Mouse (Mus musculus): ENCODE measurements around the gene Ddx28. TPM values are rescaled to one million over a fixed set of nuclear protein-coding genes. Genes with fewer than 3 reads are reported as not detected.

The Ddx28 gene
- polyA plus RNA-seq, 1 experiment from 2014 or later = 17.2 TPM

GRCm38 (mm10) chr8:106047854-106048630, 36.4 kb upstream of the Ddx28 start:
- Histone ChIP-seq H3K27ac (replicated peaks) (no peak overlapping the region), H3K36me3 (peaks cover 35% of the 10 kb centered on the region), H3K4me1 (no peaks in the 10 kb centered on the region), H3K4me2 (replicated peaks) (no peak overlapping the region), H3K9ac (no peak overlapping the region), H3K27me3 (no peaks in the 10 kb centered on the region), H3K4me3 (replicated peaks) (no peak overlapping the region), H3K9me3 (replicated peaks) (no peaks in the 10 kb centered on the region)
- 83% methylated on average over 5 of the region's 5 CpGs for WGBS
- ATAC-seq (ENCODE audit: insufficient number of reproducible peaks, low FRiP score, low TSS enrichment, low read depth) = no peak

- H3K9me3 ChIP-seq (replicated peaks) = no peaks in the 10 kb centered on the region
- H3K4me2 ChIP-seq (replicated peaks) = no peak overlapping the region
- WGBS = 88% methylated on average over 11 of the region's 11 CpGs
These were observed 35.3 kb upstream of the Ddx28 start for GRCm38 (mm10) chr8:106046872-106047559.

GRCm38 (mm10) chr8:106044151-106044550, 32.5 kb upstream of the Ddx28 start:
- H3K4me2 ChIP-seq (replicated peaks) = no peak overlapping the region
- H3K9me3 ChIP-seq (replicated peaks) = no peaks in the 10 kb centered on the region
- H3K4me1 ChIP-seq = no peaks in the 10 kb centered on the region
- peaks cover 22% of the 10 kb centered on the region for H3K36me3 ChIP-seq
- no peak overlapping the region for H3K9ac ChIP-seq
- H3K27ac ChIP-seq (replicated peaks) = no peak overlapping the region
- ATAC-seq (ENCODE audit: insufficient number of reproducible peaks, low FRiP score, low TSS enrichment, low read depth) = peak; percentile 83
- WGBS = 81% methylated on average over 3 of the region's 3 CpGs
- no peaks in the 10 kb centered on the region for H3K27me3 ChIP-seq
- H3K4me3 ChIP-seq (replicated peaks) = no peak overlapping the region

More at GRCm38 (mm10) chr8:106046872-106047559, 35.3 kb upstream of the Ddx28 start:
- Histone ChIP-seq H3K27me3 (no peaks in the 10 kb centered on the region), H3K27ac (replicated peaks) (no peak overlapping the region), H3K36me3 (peaks cover 26% of the 10 kb centered on the region), H3K4me3 (replicated peaks) (no peak overlapping the region), H3K9ac (no peak overlapping the region), H3K4me1 (no peaks in the 10 kb centered on the region)
- no peak for ATAC-seq (ENCODE audit: insufficient number of reproducible peaks, low FRiP score, low TSS enrichment, low read depth)

- WGBS = 71% methylated on average over 2 of the region's 2 CpGs
- Histone ChIP-seq H3K27me3 (no peaks in the 10 kb centered on the region), H3K36me3 (peaks cover 19% of the 10 kb centered on the region), H3K4me3 (replicated peaks) (no peak overlapping the region), H3K4me2 (replicated peaks) (no peak overlapping the region), H3K4me1 (no peaks in the 10 kb centered on the region), H3K27ac (replicated peaks) (no peak overlapping the region), H3K9ac (no peak overlapping the region), H3K9me3 (replicated peaks) (no peaks in the 10 kb centered on the region)
- ATAC-seq (ENCODE audit: insufficient number of reproducible peaks, low FRiP score, low TSS enrichment, low read depth) = no peak
These were observed 31.4 kb upstream of the Ddx28 start for GRCm38 (mm10) chr8:106043055-106043454.

GRCm38 (mm10) chr8:106040218-106040617, 28.5 kb upstream of the Ddx28 start:
- Histone ChIP-seq H3K4me3 (replicated peaks) (no peak overlapping the region), H3K4me1 (no peaks in the 10 kb centered on the region), H3K27me3 (no peaks in the 10 kb centered on the region), H3K36me3 (peaks cover 21% of the 10 kb centered on the region), H3K4me2 (replicated peaks) (no peak overlapping the region), H3K9ac (no peak overlapping the region), H3K27ac (replicated peaks) (no peak overlapping the region), H3K9me3 (replicated peaks) (no peaks in the 10 kb centered on the region)
- WGBS = 68% methylated on average over 4 of the region's 4 CpGs
- no peak for ATAC-seq (ENCODE audit: insufficient number of reproducible peaks, low FRiP score, low TSS enrichment, low read depth)

- ATAC-seq (ENCODE audit: insufficient number of reproducible peaks, low FRiP score, low TSS enrichment, low read depth) = no peak
- Histone ChIP-seq H3K4me3 (replicated peaks) (no peak overlapping the region), H3K4me2 (replicated peaks) (no peak overlapping the region), H3K36me3 (peaks cover 16% of the 10 kb centered on the region), H3K27ac (replicated peaks) (no peak overlapping the region), H3K9me3 (replicated peaks) (no peaks in the 10 kb centered on the region), H3K9ac (no peak overlapping the region), H3K27me3 (no peaks in the 10 kb centered on the region), H3K4me1 (no peaks in the 10 kb centered on the region)
- 82% methylated on average over 4 of the region's 4 CpGs for WGBS
These were observed 27.9 kb upstream of the Ddx28 start for GRCm38 (mm10) chr8:106039605-106040004.

GRCm38 (mm10) chr8:106038721-106039120, 27.0 kb upstream of the Ddx28 start:
- Histone ChIP-seq H3K4me2 (replicated peaks) (no peak overlapping the region), H3K9me3 (replicated peaks) (no peaks in the 10 kb centered on the region), H3K27me3 (no peaks in the 10 kb centered on the region), H3K9ac (no peak overlapping the region), H3K4me1 (no peaks in the 10 kb centered on the region), H3K4me3 (replicated peaks) (no peak overlapping the region), H3K36me3 (peaks cover 19% of the 10 kb centered on the region), H3K27ac (replicated peaks) (no peak overlapping the region)
- no peak for ATAC-seq (ENCODE audit: insufficient number of reproducible peaks, low FRiP score, low TSS enrichment, low read depth)
- WGBS = 89% methylated on average over 10 of the region's 10 CpGs

GRCm38 (mm10) chr8:106022483-106022882, 10.8 kb upstream of the Ddx28 start:
- Histone ChIP-seq H3K9ac (no peak overlapping the region), H3K4me2 (replicated peaks) (no peak overlapping the region), H3K36me3 (peaks cover 47% of the 10 kb centered on the region), H3K27ac (replicated peaks) (no peak overlapping the region), H3K4me1 (no peaks in the 10 kb centered on the region), H3K9me3 (replicated peaks) (no peaks in the 10 kb centered on the region), H3K27me3 (no peaks in the 10 kb centered on the region), H3K4me3 (replicated peaks) (no peak overlapping the region)
- ATAC-seq (ENCODE audit: insufficient number of reproducible peaks, low FRiP score, low TSS enrichment, low read depth) = no peak

GRCm38 (mm10) chr8:106018039-106018438, 6.4 kb upstream of the Ddx28 start:
- 87% methylated on average over 3 of the region's 3 CpGs for WGBS

GRCm38 (mm10) chr8:106017130-106017529, 5.4 kb upstream of the Ddx28 start:
- Histone ChIP-seq H3K4me3 (replicated peaks) (no peak overlapping the region), H3K27me3 (no peaks in the 10 kb centered on the region), H3K27ac (replicated peaks) (no peak overlapping the region), H3K36me3 (peaks cover 47% of the 10 kb centered on the region), H3K9me3 (replicated peaks) (no peaks in the 10 kb centered on the region), H3K9ac (no peak overlapping the region), H3K4me2 (replicated peaks) (no peak overlapping the region), H3K4me1 (no peaks in the 10 kb centered on the region)
- ATAC-seq (ENCODE audit: insufficient number of reproducible peaks, low FRiP score, low TSS enrichment, low read depth) = no peak
- WGBS = 88% methylated on average over 7 of the region's 7 CpGs

More at GRCm38 (mm10) chr8:106018039-106018438, 6.4 kb upstream of the Ddx28 start:
- no peak overlapping the region for H3K4me2 ChIP-seq (replicated peaks)
- ATAC-seq (ENCODE audit: insufficient number of reproducible peaks, low FRiP score, low TSS enrichment, low read depth) = no peak
- no peak overlapping the region for H3K27ac ChIP-seq (replicated peaks)
- H3K4me3 ChIP-seq (replicated peaks) = no peak overlapping the region
- peaks cover 47% of the 10 kb centered on the region for H3K36me3 ChIP-seq
- no peaks in the 10 kb centered on the region for H3K4me1 ChIP-seq
- H3K9ac ChIP-seq = no peak overlapping the region
- no peaks in the 10 kb centered on the region for H3K27me3 ChIP-seq
- H3K9me3 ChIP-seq (replicated peaks) = no peaks in the 10 kb centered on the region

- H3K27ac ChIP-seq (replicated peaks) = no peak overlapping the region
- H3K4me3 ChIP-seq (replicated peaks) = no peak overlapping the region
- H3K4me2 ChIP-seq (replicated peaks) = no peak overlapping the region
- no peak for ATAC-seq (ENCODE audit: insufficient number of reproducible peaks, low FRiP score, low TSS enrichment, low read depth)
- no peak overlapping the region for H3K9ac ChIP-seq
- no peaks in the 10 kb centered on the region for H3K27me3 ChIP-seq
- peaks cover 42% of the 10 kb centered on the region for H3K36me3 ChIP-seq
- WGBS = 93% methylated on average over 6 of the region's 6 CpGs
- no peaks in the 10 kb centered on the region for H3K4me1 ChIP-seq
- H3K9me3 ChIP-seq (replicated peaks) = no peaks in the 10 kb centered on the region
These were observed 4.6 kb upstream of the Ddx28 start for GRCm38 (mm10) chr8:106016284-106016683.

All from embryonic facial prominence, embryonic 15.5 days (tissue).